Mouse (Mus musculus) ES-E14 (cell line): ENCODE measurements around the gene Thrb.

ENCODE experiments used
- CHD2 ChIP-seq: IDR thresholded peaks from 2 replicates; pipeline ENCODE4 v1.6.1; 2014; ENCODE audit warnings: mild to moderate bottlenecking, low read depth, low read length, inconsistent platforms
- HCFC1 ChIP-seq: IDR thresholded peaks from 2 replicates; pipeline ENCODE4 v1.6.1; 2012; ENCODE audit warnings: low read length, inconsistent platforms, borderline replicate concordance; ENCODE audit not compliant: insufficient read depth
- MAFK ChIP-seq: IDR thresholded peaks from 2 replicates; pipeline ENCODE4 v1.6.1; 2014; ENCODE audit warnings: mild to moderate bottlenecking, low read depth, low read length, inconsistent platforms; ENCODE audit not compliant: insufficient read depth
- ZC3H11A ChIP-seq: IDR thresholded peaks from 2 replicates; pipeline ENCODE4 v1.6.1; 2012; ENCODE audit warnings: low read depth, mild to moderate bottlenecking, inconsistent platforms, low read length, borderline replicate concordance

DNA sequence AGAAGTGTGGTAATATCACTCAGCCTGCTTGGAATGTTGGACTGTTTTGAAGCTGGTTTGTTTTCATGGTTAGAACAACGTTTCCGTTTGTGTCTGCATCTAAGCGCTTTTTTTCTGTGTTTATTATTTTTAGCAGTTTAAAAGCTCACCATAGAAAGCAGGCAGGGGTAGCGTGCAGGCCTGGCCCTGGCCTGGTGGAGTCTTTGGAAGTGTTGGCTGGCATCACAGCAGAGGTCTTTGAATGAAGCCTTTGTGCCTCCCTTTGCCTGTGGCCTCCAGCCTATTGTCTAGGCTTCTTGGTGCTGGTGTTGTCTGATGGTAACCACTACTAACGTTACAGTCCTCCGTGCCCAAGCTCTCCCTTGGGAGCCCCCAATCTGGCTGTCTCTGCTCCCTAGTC is 167.3 kb downstream of the Thrb start:
- TF ChIP-seq HCFC1: no peak
- TF ChIP-seq MAFK: no peak
- TF ChIP-seq CHD2: no peak
- no peak for TF ChIP-seq ZC3H11A
